ENCODE assay signal across 23 mouse cellular contexts in genomic region chr10:80420729-80421128, GRCm38 (mm10). TPM values are rescaled to one million over a fixed set of nuclear protein-coding genes. Genes with fewer than 3 reads are reported as not detected.
DNase-seq lines count a peak whose midpoint lies in the region; ATAC-seq and TF ChIP-seq lines count a peak whose summit lies in the region.
"Had no signal": no experiment of that assay in that cellular context is flagged by ENCODE, and none has a peak within 500 bp of the region (broad histone marks: within the 10 kb centered on the region; RNA-seq: fewer than 3 reads in every experiment).

No protein-coding gene starts in this region.

- no peak overlapping the region; the same call in 1 of the 2 replicates for H3K9ac ChIP-seq in hindbrain, postnatal 0 days (replicated peaks; ENCODE audit: low read length)
- H3K9ac ChIP-seq: heart, embryonic 15.5 days; neural tube, embryonic 15.5 days had no signal

- peak; percentile 55 for DNase-seq in adrenal gland, postnatal 14 days
- no peak for DNase-seq in adrenal gland, postnatal 4 days (ENCODE audit: low spot score in 2 of 2)
- no peak for DNase-seq in hindbrain, embryonic 10.5 days (ENCODE audit: low spot score)
- no peak for DNase-seq in hindbrain, postnatal 0 days (ENCODE audit: low spot score)
- DNase-seq in G1E (ENCODE audit: low spot score): no peak
- no peak for DNase-seq in limb, embryonic 10.5 days (ENCODE audit: low spot score)
- no peak for DNase-seq in ovary, postnatal 36 days (ENCODE audit: low spot score)
- no peak for DNase-seq in left cerebral cortex, adult 9 months (ENCODE audit: low spot score in 2 of 2)
- DNase-seq: adrenal gland, postnatal 25 days; cerebellum, postnatal 10 days; embryo, embryonic 11 days; heart, adult 18-20 months; kidney, adult 9 months; kidney, postnatal 4 days; lung, adult 18-20 months; right cerebral cortex, postnatal 4 days had no signal

- WGBS in hindbrain, embryonic 10.5 days: 95% methylated on average over 10 of the region's 10 CpGs
- 89% methylated on average over 10 of the region's 10 CpGs for WGBS in hindbrain, postnatal 0 days
- 93% methylated on average over 10 of the region's 10 CpGs for WGBS in limb, embryonic 10.5 days

- peaks cover 100% of the 10 kb centered on the region for H3K36me3 ChIP-seq in hindbrain, embryonic 10.5 days
- H3K36me3 ChIP-seq in hindbrain, postnatal 0 days (ENCODE audit: insufficient read depth, low read length): peaks cover 55% of the 10 kb centered on the region
- H3K36me3 ChIP-seq in G1E (replicated peaks): peaks cover 97% of the 10 kb centered on the region
- peaks cover 100% of the 10 kb centered on the region for H3K36me3 ChIP-seq in limb, embryonic 10.5 days

- H3K4me3 ChIP-seq in hindbrain, embryonic 10.5 days: no peak overlapping the region
- H3K4me3 ChIP-seq in hindbrain, postnatal 0 days (ENCODE audit: low read length): no peak overlapping the region
- peak overlapping the region; percentile 67; the same call in 1 of the 2 replicates for H3K4me3 ChIP-seq in G1E (ENCODE audit: low read depth, low read length)
- H3K4me3 ChIP-seq in limb, embryonic 10.5 days: peak overlapping the region; percentile 23
- H3K4me3 ChIP-seq: heart, embryonic 15.5 days; hindbrain, embryonic 15.5 days; myocyte; neural tube, embryonic 15.5 days had no signal

- H3K4me1 ChIP-seq in hindbrain, embryonic 10.5 days (replicated peaks): peaks cover 16% of the 10 kb centered on the region
- 0 out of 2 replicates have a peak, but pooled peaks cover 10% of the 10 kb centered on the region for H3K4me1 ChIP-seq in hindbrain, postnatal 0 days (ENCODE audit: insufficient read depth, low read length)
- H3K4me1 ChIP-seq in G1E (ENCODE audit: insufficient read depth, low read depth, low read length): peaks cover 93% of the 10 kb centered on the region
- H3K4me1 ChIP-seq in limb, embryonic 10.5 days: 0 out of 2 replicates have a peak, but pooled peaks cover 9% of the 10 kb centered on the region

- no peaks in the 10 kb centered on the region for H3K27me3 ChIP-seq in hindbrain, embryonic 10.5 days (ENCODE audit: insufficient read depth, poor library complexity, severe bottlenecking)
- no peaks in the 10 kb centered on the region for H3K27me3 ChIP-seq in hindbrain, postnatal 0 days (ENCODE audit: insufficient read depth, low read length)
- H3K27me3 ChIP-seq in G1E (ENCODE audit: insufficient read depth, low read length): no peaks in the 10 kb centered on the region; the same call in 1 of the 2 replicates
- no peaks in the 10 kb centered on the region for H3K27me3 ChIP-seq in limb, embryonic 10.5 days (ENCODE audit: low read depth, poor library complexity, severe bottlenecking)
- H3K27me3 ChIP-seq: CH12.LX; heart, embryonic 15.5 days; hindbrain, embryonic 15.5 days; neural tube, embryonic 15.5 days had no signal

- H3K27ac ChIP-seq in hindbrain, embryonic 10.5 days: peak overlapping the region; percentile 54
- H3K27ac ChIP-seq in hindbrain, postnatal 0 days: no peak overlapping the region
- no peak overlapping the region for H3K27ac ChIP-seq in limb, embryonic 10.5 days
- H3K27ac ChIP-seq: heart, embryonic 15.5 days; hindbrain, embryonic 15.5 days had no signal

- TF ChIP-seq CTCF in hindbrain, postnatal 0 days (IDR thresholded peaks at IDR 0.05; ENCODE audit: low read depth): no peak
- TF ChIP-seq CTCF in G1E (IDR thresholded peaks at IDR 0.05; ENCODE audit: low read depth, low read length): no peak

- no peak for ATAC-seq in hindbrain, postnatal 0 days
- ATAC-seq in G1E (ENCODE audit: extremely low read depth, insufficient number of reproducible peaks, low FRiP score, poor library complexity, severe bottlenecking): no peak
- ATAC-seq: forebrain, embryonic 16.5 days had no signal

- H3K4me2 ChIP-seq in hindbrain, postnatal 0 days (ENCODE audit: low read depth, low read length): no peak overlapping the region
- H3K4me2 ChIP-seq: heart, embryonic 15.5 days; hindbrain, embryonic 15.5 days; midbrain, embryonic 11.5 days; neural tube, embryonic 15.5 days had no signal

- H3K9me3 ChIP-seq in hindbrain, embryonic 10.5 days: peaks cover 8% of the 10 kb centered on the region
- no peaks in the 10 kb centered on the region for H3K9me3 ChIP-seq in hindbrain, postnatal 0 days (ENCODE audit: low read length)
- H3K9me3 ChIP-seq in G1E (replicated peaks): peaks cover 5% of the 10 kb centered on the region; the same call in 1 of the 2 replicates
- no peaks in the 10 kb centered on the region for H3K9me3 ChIP-seq in limb, embryonic 10.5 days (replicated peaks)
- H3K9me3 ChIP-seq: heart, embryonic 15.5 days; hindbrain, embryonic 15.5 days; neural tube, embryonic 15.5 days had no signal

RNA-seq across cellular contexts. Expression of gene Tcf3, which starts 12.7 kb away (rescaled TPM):
- total RNA-seq in adrenal gland, postnatal 14 days (2021): 54.4 and 61.8 TPM in 2 replicates
- 100 to 1,000 TPM; 112 to 116 TPM for total RNA-seq in adrenal gland, postnatal 4 days (2021)
- polyA plus RNA-seq in hindbrain, embryonic 10.5 days (2016; fragmentation: Nextera tagmentation; extraction: Ambion mirVana): 191 and 198 TPM in 2 replicates
- 132 TPM in 2 replicates for total RNA-seq in hindbrain, postnatal 0 days (2014; rRNA removed)
- polyA plus RNA-seq in hindbrain, postnatal 0 days (2015; fragmentation: Nextera tagmentation; extraction: Ambion mirVana): 36.2 and 36.4 TPM in 2 replicates
- total RNA-seq in G1E (2014; fragmentation: Nextera tagmentation): 152 and 175 TPM in 2 replicates
- total RNA-seq in G1E (2017): 70.0 and 84.0 TPM in 2 replicates
- 1,090 and 1,330 TPM in 2 replicates for polyA plus RNA-seq in G1E (2012)
- polyA plus RNA-seq in limb, embryonic 10.5 days (2016; fragmentation: Nextera tagmentation; extraction: Ambion mirVana): 260 and 283 TPM in 2 replicates

RNA-seq across cellular contexts. Expression of gene Uqcr11, which starts 14.1 kb away (rescaled TPM):
- total RNA-seq in adrenal gland, postnatal 14 days (2021): 1,202 and 1,279 TPM in 2 replicates
- total RNA-seq in adrenal gland, postnatal 4 days (2021): 100 to 1,000 TPM; 535 to 613 TPM
- 648 and 654 TPM in 2 replicates for polyA plus RNA-seq in hindbrain, embryonic 10.5 days (2016; fragmentation: Nextera tagmentation; extraction: Ambion mirVana)
- total RNA-seq in hindbrain, postnatal 0 days (2014; rRNA removed): 369 and 391 TPM in 2 replicates
- 897 and 981 TPM in 2 replicates for polyA plus RNA-seq in hindbrain, postnatal 0 days (2015; fragmentation: Nextera tagmentation; extraction: Ambion mirVana)
- total RNA-seq in G1E (2014; fragmentation: Nextera tagmentation): 57.3 and 71.6 TPM in 2 replicates
- 376 and 446 TPM in 2 replicates for total RNA-seq in G1E (2017)
- polyA plus RNA-seq in G1E (2012): 1,650 and 1,908 TPM in 2 replicates
- polyA plus RNA-seq in limb, embryonic 10.5 days (2016; fragmentation: Nextera tagmentation; extraction: Ambion mirVana): 651 and 677 TPM in 2 replicates

RNA-seq across cellular contexts. Expression of gene Mbd3, which starts 21.4 kb away (rescaled TPM):
- 106 and 116 TPM in 2 replicates for total RNA-seq in adrenal gland, postnatal 14 days (2021)
- total RNA-seq in adrenal gland, postnatal 4 days (2021): 100 to 1,000 TPM; 142 to 147 TPM
- 341 and 365 TPM in 2 replicates for polyA plus RNA-seq in hindbrain, embryonic 10.5 days (2016; fragmentation: Nextera tagmentation; extraction: Ambion mirVana)
- total RNA-seq in hindbrain, postnatal 0 days (2014; rRNA removed): 48.2 and 50.4 TPM in 2 replicates
- polyA plus RNA-seq in hindbrain, postnatal 0 days (2015; fragmentation: Nextera tagmentation; extraction: Ambion mirVana): 166 and 175 TPM in 2 replicates
- total RNA-seq in G1E (2014; fragmentation: Nextera tagmentation): 37.3 and 41.7 TPM in 2 replicates
- total RNA-seq in G1E (2017): 36.0 and 42.0 TPM in 2 replicates
- 244 and 272 TPM in 2 replicates for polyA plus RNA-seq in G1E (2012)
- polyA plus RNA-seq in limb, embryonic 10.5 days (2016; fragmentation: Nextera tagmentation; extraction: Ambion mirVana): 453 and 469 TPM in 2 replicates

RNA-seq across cellular contexts. Expression of gene Mex3d, which starts 33.3 kb away (rescaled TPM):
- total RNA-seq in adrenal gland, postnatal 14 days (2021): 21.8 and 22.8 TPM in 2 replicates
- total RNA-seq in adrenal gland, postnatal 4 days (2021): 10 to 100 TPM; 25.4 to 26.7 TPM
- 7.2 and 8.8 TPM in 2 replicates for polyA plus RNA-seq in hindbrain, embryonic 10.5 days (2016; fragmentation: Nextera tagmentation; extraction: Ambion mirVana)
- 129 and 145 TPM in 2 replicates for total RNA-seq in hindbrain, postnatal 0 days (2014; rRNA removed)
- 11.6 and 14.2 TPM in 2 replicates for polyA plus RNA-seq in hindbrain, postnatal 0 days (2015; fragmentation: Nextera tagmentation; extraction: Ambion mirVana)
- 7.7 and 11.4 TPM in 2 replicates for total RNA-seq in G1E (2014; fragmentation: Nextera tagmentation)
- 8.7 and 10.9 TPM in 2 replicates for total RNA-seq in G1E (2017)
- polyA plus RNA-seq in G1E (2012): 35.3 and 41.9 TPM in 2 replicates
- 7.2 and 7.5 TPM in 2 replicates for polyA plus RNA-seq in limb, embryonic 10.5 days (2016; fragmentation: Nextera tagmentation; extraction: Ambion mirVana)

Comparison
In these comparisons a context has a peak if more than half of its experiments do, and no peak if none do; other contexts are left out.
1. H3K4me3 ChIP-seq: peak in G1E (single experiment) and limb, embryonic 10.5 days (single experiment); none in hindbrain, embryonic 10.5 days (single experiment) and hindbrain, postnatal 0 days (single experiment).